Mouse (Mus musculus) neural tube, embryonic 10.5 days (tissue): Measurements from ENCODE around the gene Celsr2.

ENCODE experiments used
- DNase-seq: peaks from one replicate; pipeline ENCODE4 v3.0.0-alpha.2; 2017; ENCODE audit warnings: low spot score; ENCODE audit errors: extremely low spot score

Celsr2 gene

DNA sequence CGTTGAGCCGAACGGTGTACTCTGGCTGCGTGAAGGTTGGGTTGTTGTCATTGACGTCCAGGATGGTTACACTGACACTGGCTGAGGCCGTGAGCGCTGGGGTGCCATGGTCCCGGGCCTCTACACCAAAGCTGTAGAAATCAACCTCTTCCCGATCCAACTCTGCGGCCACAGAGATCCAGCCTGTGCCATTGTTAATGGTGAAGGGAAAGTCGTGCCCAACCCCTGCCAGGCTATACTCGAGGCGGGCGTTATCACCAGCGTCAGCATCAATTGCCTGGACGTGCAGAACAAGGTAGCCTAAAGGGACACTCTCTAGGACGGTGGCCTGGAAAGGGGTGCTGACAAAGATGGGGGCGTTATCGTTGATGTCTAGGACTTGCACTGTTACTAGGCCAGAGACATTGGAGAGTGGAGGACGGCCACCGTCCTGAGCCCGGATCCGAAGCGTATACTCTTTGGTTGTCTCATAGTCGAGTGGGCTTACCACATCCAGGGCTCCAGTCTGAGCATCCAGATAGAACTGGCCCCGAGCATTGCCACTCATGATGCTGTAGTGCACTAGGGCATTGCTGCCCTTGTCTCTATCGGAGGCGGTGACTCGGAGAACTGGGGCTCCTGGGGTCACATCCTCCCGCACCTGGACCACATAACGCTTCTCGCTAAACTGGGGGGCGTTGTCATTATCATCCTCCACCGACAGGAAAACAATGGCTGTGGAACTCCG lies 1.6 kb downstream of the Celsr2 start:
- DNase-seq, result no peak

DNA sequence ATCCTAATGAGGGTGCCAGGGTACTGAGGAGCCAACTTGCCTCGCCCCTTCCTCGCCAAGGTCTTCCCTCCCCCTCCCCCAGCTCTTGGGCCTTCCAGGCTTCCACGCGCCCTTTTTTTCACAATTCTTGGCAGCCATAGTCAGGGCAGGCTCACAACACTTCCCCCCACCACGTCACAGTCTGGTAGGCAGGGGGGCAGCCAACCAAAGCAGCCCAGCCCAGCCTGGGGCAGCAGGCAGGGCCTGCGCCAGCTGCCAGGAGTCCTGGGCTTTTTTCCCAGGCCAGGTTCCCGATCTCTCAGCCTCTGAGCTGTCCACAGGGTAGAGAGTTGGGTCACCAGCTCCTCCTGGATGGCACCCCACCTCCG lies 3.6 kb downstream of the Celsr2 start:
- DNase-seq, result no peak

DNA sequence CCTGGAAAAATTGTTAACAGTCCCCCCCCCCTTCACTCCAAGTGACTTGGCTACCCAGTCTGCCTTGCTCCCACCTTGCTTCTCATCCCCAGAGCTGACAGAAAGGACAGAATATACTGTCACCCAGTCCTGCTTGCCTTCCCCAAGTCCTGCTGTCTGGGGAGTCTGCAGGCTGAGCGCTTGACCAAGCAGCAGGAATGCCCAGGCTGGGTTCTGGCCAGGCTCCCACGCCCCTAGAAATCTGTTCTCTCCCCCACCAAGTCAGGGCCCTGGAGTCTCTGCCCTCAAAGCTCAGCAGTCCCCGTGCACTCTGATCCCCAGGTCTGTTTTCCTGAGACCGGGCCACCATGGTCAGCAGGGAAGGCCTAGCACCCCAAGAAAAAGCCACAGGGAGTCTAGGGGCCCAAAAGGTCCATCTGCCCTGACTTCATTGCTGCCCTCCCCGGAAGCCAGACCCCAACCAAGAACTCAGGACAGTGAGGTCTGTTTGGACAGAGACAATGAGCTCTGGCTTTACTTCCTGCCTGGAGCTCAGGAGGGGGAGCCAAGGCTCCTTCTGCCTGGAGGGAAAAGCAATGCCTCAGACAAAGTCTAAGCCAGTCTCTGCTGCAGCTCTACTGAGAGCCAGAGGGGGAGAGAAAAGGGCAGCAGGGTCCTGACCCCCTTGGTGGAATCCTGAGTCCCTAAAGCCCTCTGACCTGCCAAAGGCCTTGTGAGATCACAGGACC lies 4.2 kb downstream of the Celsr2 start:
- no peak for DNase-seq

DNA sequence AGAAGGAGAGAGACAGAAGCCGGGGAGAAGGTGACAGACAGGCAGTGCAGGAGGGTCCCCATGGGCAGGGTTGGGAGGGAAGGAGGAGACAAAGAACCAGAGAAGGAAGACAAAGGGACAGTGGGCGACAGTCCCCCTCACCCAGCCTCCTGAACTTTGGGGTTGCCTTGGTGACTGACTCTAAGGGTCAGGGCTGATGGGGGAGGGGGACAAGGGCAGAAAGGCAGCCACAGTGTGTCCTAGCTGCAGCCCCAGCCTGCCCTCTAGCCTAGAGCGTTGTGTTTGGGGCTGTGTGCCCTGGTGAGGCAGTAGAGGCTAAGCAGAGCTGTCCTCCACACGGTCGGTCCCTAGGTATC lies 5.0 kb downstream of the Celsr2 start:
- peak; percentile 67 for DNase-seq

DNA sequence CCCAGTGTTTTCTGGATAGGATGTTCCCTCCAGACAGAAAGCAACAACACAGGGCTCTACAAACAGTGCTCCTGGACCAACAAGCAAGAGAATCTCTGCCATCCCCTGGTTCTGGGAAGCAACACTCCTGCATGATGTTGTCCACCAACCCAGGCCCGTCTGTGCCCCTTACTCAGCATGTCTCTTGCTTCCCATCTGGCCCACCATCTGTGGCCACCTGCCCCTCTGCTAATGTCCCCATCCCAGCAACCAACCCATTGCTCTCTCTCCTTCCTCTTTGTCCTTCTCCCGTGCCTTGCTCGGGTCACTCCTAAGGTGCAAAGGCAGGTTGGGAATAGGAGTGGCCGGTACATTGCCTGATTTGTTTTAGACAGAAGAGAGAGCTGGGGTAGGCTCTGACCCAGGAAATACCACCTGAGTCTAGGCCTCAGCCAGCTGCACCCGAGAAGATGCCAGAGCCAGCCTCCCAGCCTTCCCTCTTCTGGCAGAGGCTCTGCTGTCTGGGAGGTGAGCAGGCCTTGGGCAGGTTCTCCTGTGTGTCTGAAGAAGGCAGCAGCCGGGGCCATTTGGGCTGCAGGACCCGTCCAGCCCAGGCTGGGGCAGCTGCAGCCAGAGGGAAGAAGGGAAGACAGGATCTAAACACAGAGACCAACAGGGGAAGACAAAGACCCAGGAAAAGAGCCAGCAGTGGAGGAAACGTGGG lies 5.5 kb downstream of the Celsr2 start:
- DNase-seq, result no peak

DNA sequence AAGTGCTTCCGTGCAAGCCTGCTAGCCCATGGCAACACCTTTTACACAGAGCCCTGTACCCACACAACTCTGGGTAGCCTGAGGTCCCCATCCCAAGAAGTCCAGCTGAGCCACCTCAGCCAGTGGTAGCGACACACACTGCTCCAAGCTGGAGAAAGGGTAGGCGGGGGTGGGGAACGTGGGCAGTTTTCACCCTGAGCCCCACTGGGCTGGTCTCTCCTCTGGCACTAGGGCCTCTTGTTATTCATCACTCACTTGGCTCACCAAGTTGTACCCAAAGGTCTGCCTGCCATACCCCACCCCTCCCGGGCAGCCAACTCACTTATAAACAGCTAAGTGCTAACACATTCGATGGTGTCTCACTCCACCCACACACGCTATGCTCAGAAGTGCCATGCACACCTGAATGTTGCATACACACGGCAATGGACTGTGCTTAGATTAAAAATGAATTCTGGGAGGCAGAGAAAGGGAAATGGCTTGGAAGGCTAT lies 6.8 kb downstream of the Celsr2 start:
- DNase-seq, result no peak

DNA sequence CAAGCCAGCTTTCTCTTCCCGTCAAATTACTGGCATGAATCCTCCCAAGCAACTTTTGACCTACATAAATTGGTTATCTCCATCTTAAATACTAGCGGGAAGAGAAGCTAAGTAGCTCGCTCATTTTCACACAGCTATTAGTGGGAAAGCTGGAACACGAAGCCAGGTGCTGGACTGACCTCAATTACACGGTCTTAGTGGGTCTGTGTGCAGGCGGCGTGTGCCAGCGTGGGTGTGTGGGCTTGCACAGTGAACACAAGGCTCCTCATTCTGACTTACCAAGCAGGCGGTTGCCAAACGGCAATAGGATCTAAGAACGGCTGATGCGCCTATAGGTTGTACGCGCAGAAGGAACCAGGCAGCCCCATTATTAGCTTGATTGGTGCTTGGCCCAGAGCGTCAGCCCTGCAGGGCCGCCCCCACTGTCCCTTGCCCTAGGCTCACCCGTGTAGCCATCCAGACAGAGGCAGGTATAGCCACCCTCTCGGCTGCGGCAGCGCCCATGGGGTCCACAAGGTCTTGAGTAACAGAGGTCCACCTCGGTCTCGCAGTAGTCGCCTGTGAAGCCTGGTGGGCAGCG lies 9.0 kb downstream of the Celsr2 start:
- DNase-seq, result no peak

DNA sequence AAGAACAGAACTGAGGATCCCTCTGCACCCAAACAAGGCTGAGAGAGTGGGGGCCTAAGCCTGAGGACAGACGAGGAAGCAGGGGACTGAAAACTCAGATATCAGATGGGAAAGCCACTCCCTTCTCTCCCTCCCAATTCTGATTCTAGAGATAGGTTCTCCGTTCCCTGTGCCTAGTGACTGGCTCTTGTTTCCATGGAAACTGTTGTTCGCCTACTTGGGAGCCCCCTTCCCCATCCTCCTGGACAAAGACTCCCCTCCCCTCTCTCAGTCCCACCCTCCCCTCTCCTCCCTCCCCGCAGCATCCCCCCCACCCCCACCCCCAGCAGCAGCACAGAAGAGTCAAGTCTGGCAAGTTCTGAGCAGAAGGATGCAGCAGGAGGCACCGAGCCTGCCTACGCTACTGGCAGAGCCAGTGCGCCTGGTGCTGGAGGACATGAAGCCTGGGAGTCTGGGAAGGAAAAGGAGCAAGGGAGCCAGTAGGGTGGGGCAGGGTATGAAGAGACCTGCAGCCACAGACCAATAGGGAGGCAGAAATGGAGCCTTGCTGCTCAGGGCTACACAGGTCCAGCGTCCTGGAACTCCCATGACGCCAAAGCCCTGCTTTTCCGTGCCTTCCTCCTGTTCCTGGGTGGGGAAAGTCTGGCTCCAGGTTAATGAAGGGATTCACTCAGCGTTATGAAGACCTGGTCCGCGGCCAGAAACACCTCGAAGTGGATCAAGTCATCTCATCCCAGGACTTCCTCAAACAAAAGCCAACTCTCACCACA lies 9.6 kb downstream of the Celsr2 start:
- DNase-seq, result no peak

DNA sequence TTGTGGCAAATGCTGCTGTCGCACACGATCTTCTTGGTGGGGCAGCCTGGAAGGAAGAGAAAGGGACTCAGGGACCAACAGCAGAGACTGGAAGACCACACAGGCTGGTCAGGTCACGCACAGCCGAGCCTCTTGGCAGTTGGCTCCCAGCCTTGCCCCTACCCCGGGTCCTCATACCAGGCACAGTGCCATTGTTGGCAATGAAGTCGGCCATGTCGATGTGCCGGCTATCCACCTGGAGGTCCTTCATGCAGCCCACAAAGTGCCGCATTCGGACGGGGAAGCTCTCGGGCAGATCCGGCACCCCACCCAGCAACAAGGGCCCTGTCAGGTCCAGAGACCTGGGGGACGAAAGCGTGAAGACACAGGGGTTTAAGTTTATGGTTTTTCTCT lies 12.8 kb downstream of the Celsr2 start:
- DNase-seq, result no peak

DNA sequence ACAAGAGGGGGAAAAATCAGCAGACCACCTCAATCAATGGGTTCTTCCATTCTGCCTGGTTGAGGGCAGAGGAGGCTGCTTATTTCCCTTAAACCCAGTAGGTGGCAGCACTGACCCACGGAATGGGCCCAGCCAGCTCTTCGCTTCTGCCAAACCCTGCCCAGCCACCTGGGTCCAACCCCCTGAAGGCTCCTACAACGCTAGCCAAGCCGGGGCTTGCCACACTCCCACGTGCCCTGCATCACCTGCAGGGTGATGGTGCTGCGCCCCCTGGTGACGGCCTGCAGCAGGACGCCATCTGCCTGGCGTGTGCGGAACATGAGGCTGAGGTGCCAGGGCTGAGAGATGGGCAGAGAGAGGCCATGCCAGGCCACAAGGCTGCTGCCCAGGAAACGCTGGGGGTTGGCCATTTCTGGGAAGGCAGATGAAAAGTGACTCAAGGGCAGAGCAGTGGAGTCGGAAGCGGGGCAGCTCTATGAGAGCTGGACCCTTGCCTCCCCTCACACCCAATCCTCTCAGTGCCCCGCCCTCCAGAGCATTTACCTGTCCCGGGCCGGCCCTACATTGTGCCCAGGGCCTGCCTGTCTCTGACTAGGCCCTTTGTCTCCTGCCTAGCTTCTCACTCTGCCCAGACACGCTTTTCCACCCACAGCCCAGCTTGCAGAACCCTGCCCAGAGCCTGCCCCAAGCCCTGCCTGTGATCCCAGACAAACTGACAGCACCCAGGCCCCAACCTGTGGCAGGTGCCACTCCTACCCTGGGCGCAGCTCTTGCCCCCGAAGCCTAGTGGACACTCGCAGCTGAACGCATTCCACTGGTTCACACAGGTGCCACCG lies 13.4 kb downstream of the Celsr2 start:
- peak; percentile 78 for DNase-seq

DNA sequence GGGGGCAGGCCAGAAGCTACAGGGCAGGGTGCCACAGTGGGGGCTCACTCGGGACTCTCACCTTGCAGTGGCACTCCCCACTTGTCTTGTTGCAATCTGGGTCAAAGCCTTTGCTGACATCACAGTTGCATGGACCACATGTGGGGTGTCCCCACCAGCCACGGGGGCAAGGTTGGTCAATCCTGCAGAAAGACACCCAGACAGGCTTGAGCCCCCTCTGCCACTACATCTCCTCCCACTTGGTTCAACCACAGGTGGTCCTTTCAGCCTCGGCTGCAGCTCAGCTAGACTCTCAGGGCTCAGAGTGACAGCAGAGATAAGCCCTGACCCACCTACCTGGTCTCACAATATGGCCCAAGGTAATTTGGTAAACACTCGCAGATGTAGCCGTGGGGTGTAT lies 14.9 kb downstream of the Celsr2 start:
- DNase-seq, result no peak

DNA sequence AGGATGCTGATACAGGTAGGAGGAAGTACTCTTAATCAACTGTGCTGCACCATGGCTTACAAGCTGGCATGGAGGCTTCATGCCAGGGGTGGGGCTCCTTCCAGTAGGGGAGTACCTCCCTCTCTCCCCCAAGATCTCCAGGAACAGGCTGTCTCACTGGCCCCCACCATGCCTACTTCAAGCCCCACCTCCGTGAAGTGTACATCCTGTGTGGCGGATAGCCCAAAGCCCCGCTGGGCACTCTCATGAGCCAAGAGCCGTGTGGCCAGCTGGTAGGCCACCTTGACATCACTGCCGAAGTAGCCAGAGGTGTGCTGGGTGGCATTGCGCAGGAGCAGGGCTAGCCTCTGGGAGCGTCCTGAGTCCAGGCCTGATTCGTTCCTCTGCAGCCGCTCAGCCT lies 17.1 kb downstream of the Celsr2 start:
- no peak for DNase-seq

DNA sequence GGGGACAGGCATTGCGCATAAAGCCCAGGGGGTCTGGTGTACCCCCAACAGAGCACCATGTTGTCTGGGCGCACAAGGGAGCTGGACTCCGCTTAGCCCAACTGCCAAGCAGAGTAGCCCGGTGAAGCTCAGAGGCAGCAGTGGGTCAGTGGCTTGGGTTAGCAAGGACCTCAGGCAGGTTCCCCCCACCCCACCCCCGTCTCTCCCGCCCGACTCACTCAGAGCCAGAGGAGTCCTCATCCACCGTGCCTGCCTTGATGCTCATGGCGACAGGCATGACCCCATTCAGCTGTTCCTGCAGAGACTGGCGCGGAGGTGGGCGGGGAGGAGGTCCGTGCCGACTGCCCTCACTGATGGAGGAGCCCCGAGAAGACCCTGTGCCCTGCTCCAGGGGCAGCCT lies 22.6 kb downstream of the Celsr2 start:
- DNase-seq, result no peak

DNA sequence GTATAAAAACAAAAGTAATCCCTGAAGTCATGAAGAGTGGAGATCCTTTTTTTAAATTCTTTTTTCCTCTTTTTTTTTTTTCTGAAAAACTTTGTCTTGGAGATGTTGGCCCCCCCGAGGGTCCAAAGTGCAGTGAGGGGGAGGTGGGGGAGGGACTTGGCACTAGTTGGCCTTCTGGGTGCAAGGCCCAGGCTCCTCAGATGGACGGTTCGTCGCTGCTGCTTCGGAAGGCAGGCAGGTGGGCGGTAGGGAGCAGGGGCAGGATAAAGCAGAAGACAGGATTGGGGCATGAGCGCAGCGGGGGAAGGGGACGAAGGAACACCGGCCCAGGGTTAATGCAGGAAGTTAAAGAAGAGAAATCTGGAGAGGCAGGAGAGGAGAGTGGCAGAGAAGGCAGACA lies 23.1 kb downstream of the Celsr2 start:
- no peak for DNase-seq

DNA sequence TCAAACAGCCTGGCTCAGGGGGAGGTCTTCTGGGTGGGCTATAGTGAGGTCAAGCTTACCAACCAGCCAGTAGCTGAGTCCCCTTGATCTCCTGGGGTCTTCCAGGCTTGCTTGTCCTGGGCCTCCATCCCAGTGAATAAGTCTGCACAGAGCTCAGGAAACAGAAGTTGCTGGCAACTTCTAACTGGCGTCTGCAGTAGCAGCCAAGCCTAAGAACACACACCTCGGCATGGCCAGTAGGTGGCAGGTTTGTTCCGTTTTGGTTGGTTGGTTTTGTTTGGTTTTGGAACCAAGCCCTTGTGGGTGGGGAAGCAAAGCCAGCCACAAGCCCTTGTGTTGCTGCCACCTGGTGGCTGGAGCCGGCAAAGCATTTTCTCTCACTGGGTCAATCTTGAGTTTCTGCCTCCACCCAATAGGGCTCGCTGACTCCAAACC lies 26.2 kb downstream of the Celsr2 start:
- DNase-seq, result peak; percentile 98

DNA sequence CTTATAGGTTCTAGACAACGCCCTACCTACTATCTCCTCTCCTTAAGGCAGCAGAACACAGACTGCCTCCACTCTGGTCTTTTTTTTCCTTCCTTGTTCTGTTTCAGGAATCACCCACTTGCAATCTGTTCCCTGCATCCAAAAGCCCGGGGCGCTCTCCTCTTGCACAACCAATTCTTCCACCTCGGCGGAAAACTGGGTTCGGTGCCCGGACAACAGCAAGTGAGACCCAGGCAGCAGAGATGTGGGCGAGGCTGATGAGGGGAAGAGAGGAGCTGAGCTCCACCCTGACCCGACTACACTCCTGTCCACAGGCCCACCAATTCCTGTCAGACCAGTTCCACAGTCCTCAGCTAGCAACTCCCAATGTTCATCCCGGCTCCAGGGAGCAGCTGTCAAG lies 29.2 kb downstream of the Celsr2 start:
- no peak for DNase-seq

DNA sequence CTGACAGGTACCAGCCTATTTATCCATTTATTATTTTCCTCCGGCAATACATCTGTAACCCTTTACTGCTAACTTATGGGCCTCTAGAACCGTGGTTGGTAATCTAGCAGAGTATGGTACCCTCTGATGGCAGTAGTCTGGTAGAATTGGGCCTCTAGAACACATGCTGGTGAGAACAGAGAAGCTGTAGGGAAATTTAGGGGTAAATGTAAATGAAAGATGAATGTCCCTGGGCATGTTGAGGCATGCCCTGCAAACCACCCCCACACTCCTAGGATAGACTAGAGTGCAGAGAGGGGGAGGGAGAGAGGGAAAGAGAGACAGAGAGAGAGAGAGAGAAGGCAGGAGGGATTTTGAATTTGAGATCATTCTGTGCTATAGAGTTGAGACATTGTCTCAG lies 30.9 kb downstream of the Celsr2 start:
- DNase-seq, result no peak

DNA sequence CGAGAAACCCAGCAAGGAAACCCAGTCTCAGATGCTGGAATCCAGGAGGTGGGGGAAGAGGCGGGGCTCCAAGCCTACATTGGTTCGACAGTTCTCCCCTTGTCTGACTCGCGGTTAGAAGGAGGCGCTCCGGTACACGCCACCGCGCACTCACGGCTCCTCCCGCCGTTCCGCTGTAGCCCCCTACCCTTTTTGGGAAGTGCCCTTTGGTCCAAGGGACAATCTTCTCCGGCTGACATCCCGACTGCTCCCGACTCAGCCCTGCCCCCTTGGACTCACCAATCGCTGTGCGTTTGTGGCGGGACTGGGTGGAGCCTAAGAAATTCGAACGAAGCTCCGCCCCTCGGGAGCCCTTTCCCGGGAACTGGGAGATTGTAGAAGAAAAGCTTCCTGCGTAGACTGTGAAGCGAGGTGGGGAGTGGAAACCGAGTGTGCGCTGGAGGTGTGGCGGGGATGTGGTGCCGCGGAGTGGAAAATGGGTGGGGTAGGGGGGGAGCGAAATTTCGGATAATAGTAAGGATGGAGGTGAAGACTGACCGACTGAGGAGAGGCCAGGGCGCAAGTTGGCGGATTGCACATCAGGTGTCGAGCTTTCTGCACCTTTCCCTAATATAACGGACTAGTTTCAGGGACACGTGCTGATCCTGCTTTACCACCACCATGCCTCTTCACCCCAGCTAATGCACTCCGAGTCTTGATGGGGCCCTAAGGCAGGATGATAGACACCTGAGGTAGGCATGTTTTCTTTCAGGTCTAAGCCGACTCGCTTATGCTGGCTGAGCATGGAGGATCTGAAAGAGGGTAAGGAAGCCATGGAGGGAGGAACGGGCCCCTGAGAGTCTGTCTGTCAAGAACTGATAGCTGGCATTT lies 31.6 kb downstream of the Celsr2 start, which contains the start of gene Psrc1:
TSS of gene Psrc1 (plus strand) at position 355 of the 870 bp plus-strand sequence.
- DNase-seq, result peak; percentile 92
